Mouse (Mus musculus): Measurements from ENCODE around the gene Vwc2l. TPM values are rescaled to one million over a fixed set of nuclear protein-coding genes. Genes with fewer than 3 reads are reported as not detected.

Gene Vwc2l
- polyA plus RNA-seq, 1 experiment: 0.02 TPM

- no peak for DNase-seq (ENCODE audit: low read depth, low spot score)
- 27% methylated on average over 3 of the region's 3 CpGs for WGBS
Observed at GRCm38 (mm10) chr1:70902311-70902710, 176.8 kb downstream of the Vwc2l start.

- DNase-seq (ENCODE audit: low read depth, low spot score): no peak
- 94% methylated on average over 2 of the region's 2 CpGs for WGBS
Observed at GRCm38 (mm10) chr1:70907366-70907765, 181.9 kb downstream of the Vwc2l start.

- WGBS: 72% methylated on average over 4 of the region's 4 CpGs
- no peak for DNase-seq (ENCODE audit: low read depth, low spot score)
Observed at GRCm38 (mm10) chr1:70911235-70911634, 185.7 kb downstream of the Vwc2l start.

GRCm38 (mm10) chr1:70913071-70913470 is 187.6 kb downstream of the Vwc2l start:
- 59% methylated on average over 9 of the region's 9 CpGs for WGBS
- DNase-seq (ENCODE audit: low read depth, low spot score): no peak

GRCm38 (mm10) chr1:70918173-70919036 is 192.9 kb downstream of the Vwc2l start:
- no peak for DNase-seq (ENCODE audit: low read depth, low spot score)
- 63% methylated on average over 2 of the region's 2 CpGs for WGBS

- no peak for DNase-seq (ENCODE audit: low read depth, low spot score)
- 91% methylated on average over 4 of the region's 4 CpGs for WGBS
Observed at GRCm38 (mm10) chr1:70933016-70933415, 207.5 kb downstream of the Vwc2l start.
